Mouse (Mus musculus) MEL (cell line): Measurements from ENCODE around the gene Sirt5. TPM values are rescaled to one million over a fixed set of nuclear protein-coding genes. Genes with fewer than 3 reads are reported as not detected.

Experiments
- DNase-seq: peaks from one replicate; pipeline ENCODE4 v3.0.0; 2011; ENCODE audit warnings: low read depth, low spot score
- H3K27ac ChIP-seq: 2 replicates; pipeline ENCODE4 v1.5.1; 2012; ENCODE audit warnings: low read depth, mild to moderate bottlenecking, control low read depth, low read length, moderate library complexity; ENCODE audit not compliant: control insufficient read depth
- H3K27me3 ChIP-seq, 2 experiments: fragments of 150-350 bp in 1 of 2; sonication (generic) in 1 of 2; 2 replicates each; pipeline ENCODE4 v1.6.1; 2012; ENCODE audit warnings: low read length in 2 of 2, mild to moderate bottlenecking in 2 of 2, improper control_type of control experiment in 1 of 2, moderate library complexity in 1 of 2; ENCODE audit not compliant: insufficient read depth in 2 of 2, control insufficient read depth in 1 of 2
- H3K36me3 ChIP-seq, 2 experiments: 2 replicates each; pipeline ENCODE4 v1.6.1; 2012 to 2014; ENCODE audit warnings: low read length in 2 of 2, improper control_type of control experiment in 1 of 2, inconsistent platforms in 1 of 2, mild to moderate bottlenecking in 1 of 2; ENCODE audit not compliant: insufficient read depth in 2 of 2, control insufficient read depth in 1 of 2
- H3K4me1 ChIP-seq, 2 experiments: fragments of 150-350 bp in 1 of 2; sonication (generic) in 1 of 2; 2 replicates each; pipeline ENCODE4 v1.6.1; 2012; ENCODE audit warnings: low read length in 2 of 2, improper control_type of control experiment in 1 of 2, mild to moderate bottlenecking in 1 of 2; ENCODE audit not compliant: insufficient read depth in 2 of 2, control insufficient read depth in 1 of 2
- H3K4me3 ChIP-seq, 2 experiments: fragments of 150-350 bp in 1 of 2; sonication (generic) in 1 of 2; 2 replicates each; pipeline ENCODE4 v1.5.1; 2012; ENCODE audit warnings: low read depth in 2 of 2, low read length in 2 of 2, mild to moderate bottlenecking in 2 of 2, moderate library complexity in 2 of 2, control low read depth in 1 of 2, improper control_type of control experiment in 1 of 2; ENCODE audit not compliant: control insufficient read depth in 1 of 2, insufficient read depth in 1 of 2
- H3K79me2 ChIP-seq: 2 replicates; pipeline ENCODE4 v1.6.1; 2012; ENCODE audit warnings: mild to moderate bottlenecking, low read length, moderate library complexity; ENCODE audit not compliant: control insufficient read depth, poor library complexity, insufficient read depth
- H3K9ac ChIP-seq: 2 replicates; pipeline ENCODE4 v1.6.1; 2012; ENCODE audit warnings: low read depth, mild to moderate bottlenecking, control low read depth, low read length, moderate library complexity; ENCODE audit not compliant: control insufficient read depth, poor library complexity, severe bottlenecking
- H3K9me3 ChIP-seq: fragments of 150-350 bp; sonication (generic); replicated peaks from 2 replicates; pipeline ENCODE4 v1.6.1; 2012; ENCODE audit warnings: mild to moderate bottlenecking, low read length, improper control_type of control experiment, moderate library complexity; ENCODE audit not compliant: insufficient read depth
- CHD2 ChIP-seq: IDR thresholded peaks from 2 replicates; pipeline ENCODE4 v1.6.1; 2011; ENCODE audit warnings: low read length, improper control_type of control experiment
- CTCF ChIP-seq, 3 experiments: IDR thresholded peaks in 2 of 3; conservative IDR thresholded peaks in 1 of 3; 2 replicates each; pipeline ENCODE4 v1.5.1; 2011 to 2012; ENCODE audit warnings: low read length in 3 of 3, low read depth in 2 of 3, mild to moderate bottlenecking in 2 of 3, improper control_type of control experiment in 1 of 3, inconsistent platforms in 1 of 3, mixed read lengths in 1 of 3, moderate library complexity in 1 of 3; ENCODE audit not compliant: control insufficient read depth in 1 of 3, insufficient read depth in 1 of 3, poor library complexity in 1 of 3, severe bottlenecking in 1 of 3
- GABPA ChIP-seq: IDR thresholded peaks from 2 replicates; pipeline ENCODE4 v1.6.1; 2012; ENCODE audit warnings: low read depth, mild to moderate bottlenecking, inconsistent platforms, low read length, improper control_type of control experiment, moderate library complexity
- GATA1 ChIP-seq: IDR thresholded peaks from 2 replicates; pipeline ENCODE4 v1.6.1; 2011; ENCODE audit warnings: low read depth, low read length, improper control_type of control experiment
- JUND ChIP-seq: IDR thresholded peaks from 2 replicates; pipeline ENCODE4 v1.6.1; 2011; ENCODE audit warnings: low read depth, mild to moderate bottlenecking, improper control_type of control experiment, low read length
- MAX ChIP-seq: IDR thresholded peaks from 2 replicates; pipeline ENCODE4 v1.6.1; 2011; ENCODE audit warnings: low read length, improper control_type of control experiment
- MEF2A ChIP-seq: IDR thresholded peaks from 2 replicates; pipeline ENCODE4 v1.6.1; 2014; ENCODE audit warnings: low read depth, mild to moderate bottlenecking, inconsistent platforms, low read length, improper control_type of control experiment; ENCODE audit not compliant: poor library complexity, insufficient replicate concordance, severe bottlenecking; ENCODE audit errors: extremely low read depth
- MXI1 ChIP-seq: IDR thresholded peaks from 2 replicates; pipeline ENCODE4 v1.6.1; 2011; ENCODE audit warnings: mild to moderate bottlenecking, low read depth, low read length, improper control_type of control experiment
- NELFE ChIP-seq: IDR thresholded peaks from 2 replicates; pipeline ENCODE4 v1.6.1; 2011; ENCODE audit warnings: low read depth, low read length, improper control_type of control experiment
- POLR2A ChIP-seq, 2 experiments: IDR thresholded peaks; 2 replicates each; pipeline ENCODE4 v1.6.1; 2011 to 2012; ENCODE audit warnings: low read length in 2 of 2, mild to moderate bottlenecking in 2 of 2, control low read depth in 1 of 2, improper control_type of control experiment in 1 of 2, low read depth in 1 of 2, moderate library complexity in 1 of 2; ENCODE audit not compliant: control insufficient read depth in 1 of 2, insufficient read depth in 1 of 2, poor library complexity in 1 of 2
- POLR2AphosphoS2 ChIP-seq: IDR thresholded peaks from 2 replicates; pipeline ENCODE4 v1.6.1; 2011; ENCODE audit warnings: low read length, improper control_type of control experiment
- POLR2AphosphoS5 ChIP-seq: IDR thresholded peaks from 2 replicates; pipeline ENCODE4 v1.6.1; 2012; ENCODE audit warnings: low read depth, borderline replicate concordance, mild to moderate bottlenecking, inconsistent platforms, low read length, moderate library complexity, mixed read lengths
- TAL1 ChIP-seq: IDR thresholded peaks from 2 replicates; pipeline ENCODE4 v1.6.1; 2012; ENCODE audit warnings: mild to moderate bottlenecking, inconsistent platforms, low read length, moderate library complexity, mixed read lengths
- UBTF ChIP-seq: IDR thresholded peaks from 2 replicates; pipeline ENCODE4 v1.6.1; 2012; ENCODE audit warnings: low read depth, mild to moderate bottlenecking, inconsistent platforms, low read length, improper control_type of control experiment, moderate library complexity, borderline replicate concordance; ENCODE audit not compliant: insufficient read depth
- USF2 ChIP-seq, 2 experiments: IDR thresholded peaks; 2 replicates each; pipeline ENCODE4 v1.6.1; 2011 to 2012; ENCODE audit warnings: improper control_type of control experiment in 2 of 2, low read length in 2 of 2, borderline replicate concordance in 1 of 2, inconsistent platforms in 1 of 2, low read depth in 1 of 2, mild to moderate bottlenecking in 1 of 2; ENCODE audit not compliant: insufficient read depth in 1 of 2
- ZC3H11A ChIP-seq: IDR thresholded peaks from 2 replicates; pipeline ENCODE4 v1.6.1; 2012; ENCODE audit warnings: low read depth, mild to moderate bottlenecking, inconsistent platforms, low read length, improper control_type of control experiment
- ZMIZ1 ChIP-seq: IDR thresholded peaks from 2 replicates; pipeline ENCODE4 v1.6.1; 2012; ENCODE audit warnings: low read depth, mild to moderate bottlenecking, inconsistent platforms, low read length, improper control_type of control experiment, moderate library complexity
- polyA plus RNA-seq, 2 experiments: library from polyadenylated mRNA; stranded (reverse) in 1 of 2; unstranded in 1 of 2; fragments of >175 nt in 1 of 2; fragments of >200 nt in 1 of 2; gene quantifications; 2 replicates each; pipeline versions ENCODE4 v1.2.1 to v1.2.4; 2012; ENCODE audit warnings: low replicate concordance in 2 of 2, low read depth in 1 of 2; ENCODE audit not compliant: insufficient read length in 2 of 2, insufficient read depth in 1 of 2, missing spikeins in 1 of 2
- total RNA-seq: library from RNA; depleted of rRNA; stranded (reverse); fragments of 300-350 nt; gene quantifications from 2 replicates; pipeline ENCODE4 v1.2.3, GENCODE M21; 2012

The Sirt5 gene
- total and polyA plus RNA-seq, 3 experiments = 8.2 to 10.6 TPM; not detected in 1

DNA sequence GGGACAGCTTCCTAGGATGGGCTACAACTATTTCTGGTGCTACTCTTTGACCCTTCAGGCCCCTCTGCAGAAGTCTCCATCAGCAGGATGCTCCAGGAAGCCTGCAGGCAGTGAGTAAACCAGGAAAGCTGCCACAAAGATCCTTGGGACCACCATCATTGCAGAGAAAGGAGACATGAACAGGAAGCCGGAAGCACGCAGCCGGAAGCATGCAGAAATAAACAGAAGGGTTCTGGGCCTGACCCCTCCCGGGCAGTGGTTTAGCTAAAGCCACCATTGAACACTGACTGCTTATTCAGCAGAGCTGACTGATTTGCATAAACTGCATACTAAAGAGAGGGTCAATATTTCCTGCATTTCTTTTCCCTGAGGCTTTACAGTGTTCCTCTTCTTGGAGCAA is 26.7 kb upstream of the Sirt5 start:
- Histone ChIP-seq H3K9me3 (no peaks in the 10 kb centered on the region), H3K27me3 (peaks cover 0 to 5% of the 10 kb centered on the region in 2 experiments; a peak in 2 of 4 replicates), H3K4me3 (no peak overlapping the region), H3K9ac (no peak overlapping the region), H3K36me3 (no peaks in the 10 kb centered on the region)
- no peak for DNase-seq
- no peak for TF ChIP-seq MEF2A
- TF ChIP-seq USF2 (IDR thresholded peaks at IDR 0.05; ENCODE audit: borderline replicate concordance in 1 of 2, insufficient read depth in 1 of 2, low read depth in 1 of 2, low read length in 2 of 2) = no peak
- no peak for TF ChIP-seq GABPA
- TF ChIP-seq UBTF = no peak
- no peak for TF ChIP-seq JUND
- TF ChIP-seq ZC3H11A = no peak
- TF ChIP-seq POLR2A (IDR thresholded peaks at IDR 0.05; ENCODE audit: control insufficient read depth in 1 of 2, insufficient read depth in 1 of 2, low read depth in 1 of 2, low read length in 2 of 2, poor library complexity in 1 of 2) = no peak
- no peak for TF ChIP-seq ZMIZ1
- TF ChIP-seq MAX = no peak
- TF ChIP-seq, all 39 proteins: peak for 0
- Histone ChIP-seq H3K79me2 (no peaks in the 10 kb centered on the region), H3K4me1 (no peaks in the 10 kb centered on the region), H3K27ac (no peak overlapping the region)

DNA sequence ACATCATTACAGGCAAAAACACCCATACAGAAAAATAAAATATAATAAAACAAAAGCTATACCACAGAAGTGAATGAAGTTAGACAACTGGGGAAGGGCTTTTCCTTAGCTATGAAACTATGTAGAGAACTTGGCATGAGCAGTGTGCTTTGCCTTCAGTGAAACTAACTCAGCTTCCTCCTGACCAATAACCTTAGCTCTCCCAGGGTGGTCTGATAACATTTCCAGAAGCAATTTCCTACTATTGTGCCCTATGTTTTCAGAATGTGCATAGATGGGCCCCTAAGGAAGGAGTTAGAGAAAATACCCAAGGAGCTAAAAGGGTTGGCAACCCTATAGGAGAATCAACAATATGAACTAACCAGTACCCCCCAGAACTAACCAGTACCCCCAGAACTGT is 18.5 kb upstream of the Sirt5 start:
- no peaks in the 10 kb centered on the region for H3K4me1 ChIP-seq
- H3K4me3 ChIP-seq = no peak overlapping the region
- no peak for DNase-seq
- no peaks in the 10 kb centered on the region for H3K79me2 ChIP-seq
- peaks cover 4 to 5% of the 10 kb centered on the region in 2 experiments; a peak in 3 of 4 replicates for H3K27me3 ChIP-seq
- no peaks in the 10 kb centered on the region for H3K9me3 ChIP-seq
- TF ChIP-seq CTCF (IDR thresholded peaks at IDR 0.05 in 2 of 3, conservative IDR thresholded peaks at IDR 0.05 in 1 of 3; ENCODE audit: control insufficient read depth in 1 of 3, insufficient read depth in 1 of 3, low read depth in 2 of 3, low read length in 3 of 3, poor library complexity in 1 of 3, severe bottlenecking in 1 of 3) (no peak), GATA1 (no peak), UBTF (no peak), NELFE (no peak), CHD2 (no peak), POLR2AphosphoS2 (no peak), GABPA (no peak), POLR2A (IDR thresholded peaks at IDR 0.05; ENCODE audit: control insufficient read depth in 1 of 2, insufficient read depth in 1 of 2, low read depth in 1 of 2, low read length in 2 of 2, poor library complexity in 1 of 2) (no peak), POLR2AphosphoS5 (no peak), MXI1 (no peak), TAL1 (no peak)
- no peak overlapping the region for H3K27ac ChIP-seq
- no peak overlapping the region for H3K9ac ChIP-seq
- H3K36me3 ChIP-seq = no peaks in the 10 kb centered on the region
